ENCODE assay signal across 10 mouse cellular contexts in genomic region chr2:34976945-34977658, GRCm38 (mm10). TPM values are rescaled to one million over a fixed set of nuclear protein-coding genes. Genes with fewer than 3 reads are reported as not detected.
DNase-seq lines count a peak whose midpoint lies in the region; ATAC-seq and TF ChIP-seq lines count a peak whose summit lies in the region.
"Had no signal": no experiment of that assay in that cellular context is flagged by ENCODE, and none has a peak within 500 bp of the region (broad histone marks: within the 10 kb centered on the region; RNA-seq: fewer than 3 reads in every experiment).

No protein-coding gene starts in this region.

- H3K27me3 ChIP-seq in stomach, embryonic 15.5 days (replicated peaks), result no peaks in the 10 kb centered on the region
- no peaks in the 10 kb centered on the region for H3K27me3 ChIP-seq in stomach, postnatal 0 days (ENCODE audit: control insufficient read depth, insufficient read depth, low read length)

- H3K4me1 ChIP-seq in stomach, embryonic 15.5 days, result no peaks in the 10 kb centered on the region
- H3K4me1 ChIP-seq in stomach, postnatal 0 days (replicated peaks; ENCODE audit: control insufficient read depth, insufficient read depth), result no peaks in the 10 kb centered on the region

- no peak for ATAC-seq in stomach, embryonic 15.5 days (ENCODE audit: insufficient read depth, low FRiP score, low read depth)
- no peak for ATAC-seq in stomach, postnatal 0 days (ENCODE audit: low FRiP score, low TSS enrichment)

- H3K36me3 ChIP-seq in stomach, embryonic 15.5 days, result no peaks in the 10 kb centered on the region
- H3K36me3 ChIP-seq in stomach, postnatal 0 days (ENCODE audit: control insufficient read depth, insufficient read depth, low read length), result no peaks in the 10 kb centered on the region
- H3K36me3 ChIP-seq in macrophage (ENCODE audit: inconsistent target), result no peaks in the 10 kb centered on the region

- TF ChIP-seq CTCF in stomach, postnatal 0 days (IDR thresholded peaks at IDR 0.05; ENCODE audit: low read depth), result no peak
- no peak for TF ChIP-seq CTCF in gastrocnemius, adult 2 months (IDR thresholded peaks at IDR 0.05)

- 0 out of 2 replicates have a peak overlapping the region, but pooled peaks have one; percentile 21 for H3K27ac ChIP-seq in stomach, embryonic 15.5 days
- no peak overlapping the region for H3K27ac ChIP-seq in stomach, postnatal 0 days (replicated peaks)
- H3K27ac ChIP-seq in macrophage, result peak overlapping the region; percentile 81
- no peak overlapping the region for H3K27ac ChIP-seq in gastrocnemius, adult 2 months

- WGBS in stomach, embryonic 15.5 days, result 75% methylated on average over 8 of the region's 8 CpGs
- 62% methylated on average over 8 of the region's 8 CpGs for WGBS in stomach, postnatal 0 days
- 21% methylated on average over 8 of the region's 8 CpGs for WGBS in macrophage (ENCODE audit: missing documents)

- no peak for TF ChIP-seq EP300 in stomach, postnatal 0 days (optimal IDR thresholded peaks at IDR 0.05)

- intact Hi-C loops in gastrocnemius, adult 2 months (cut with DNase I), result no loop called here

- no peak overlapping the region for H3K9ac ChIP-seq in stomach, embryonic 15.5 days
- H3K9ac ChIP-seq in stomach, postnatal 0 days (ENCODE audit: low read length), result no peak overlapping the region
- H3K9ac ChIP-seq: lung, embryonic 14.5 days had no signal

- H3K79me2 ChIP-seq in macrophage (ENCODE audit: inconsistent target), result no peaks in the 10 kb centered on the region

- no peak for DNase-seq in stomach, postnatal 0 days (ENCODE audit: low spot score)
- DNase-seq in c-Kit-positive CD71-negative TER-119-negative erythroid progenitor cells, embryonic 14.5 days (ENCODE audit: low read depth), result peak; percentile 53
- DNase-seq in thymus, postnatal 4 days, result peak; percentile 53
- no peak for DNase-seq in gastrocnemius, adult 2 months
- no peak for DNase-seq in gastrocnemius, adult 8-10 months (ENCODE audit: low spot score in 2 of 2)
- DNase-seq: cerebellum, adult 11 months; layer of hippocampus, postnatal 36 days; lung, embryonic 14.5 days had no signal

- H3K4me3 ChIP-seq in stomach, embryonic 15.5 days (replicated peaks), result no peak overlapping the region
- no peak overlapping the region for H3K4me3 ChIP-seq in stomach, postnatal 0 days (ENCODE audit: low read depth, low read length)
- no peak overlapping the region for H3K4me3 ChIP-seq in macrophage (ENCODE audit: inconsistent target)
- H3K4me3 ChIP-seq in gastrocnemius, adult 2 months, result no peak overlapping the region

- H3K9me3 ChIP-seq in stomach, embryonic 15.5 days, result no peaks in the 10 kb centered on the region
- H3K9me3 ChIP-seq in stomach, postnatal 0 days (ENCODE audit: control insufficient read depth, low read length), result no peaks in the 10 kb centered on the region

- no peak overlapping the region for H3K4me2 ChIP-seq in stomach, embryonic 15.5 days
- H3K4me2 ChIP-seq in stomach, postnatal 0 days (replicated peaks; ENCODE audit: low read depth), result no peak overlapping the region
- H3K4me2 ChIP-seq: lung, embryonic 14.5 days had no signal

RNA-seq across cellular contexts. Expression of gene Traf1, which starts 15.5 kb away (rescaled TPM):
- polyA plus RNA-seq in stomach, embryonic 15.5 days (2015; fragmentation: Nextera tagmentation; extraction: Ambion mirVana), result 3.2 and 4.3 TPM in 2 replicates
- polyA plus RNA-seq in stomach, postnatal 0 days (2015; fragmentation: Nextera tagmentation; extraction: Ambion mirVana), result 1.7 and 2.2 TPM in 2 replicates
- 1,000 to 10,000 TPM in 2 of 26 experiments, 100 to 1,000 TPM in 17, 10 to 100 TPM in 7; 17.9 to 1,486 (median 305) TPM for total RNA-seq in macrophage (2018; cell fraction: chromatin; rRNA removed)
- 100 to 1,000 TPM in 4 of 26 experiments, 10 to 100 TPM in 16, 1 to 10 TPM in 6; 4.1 to 298 (median 39.1) TPM for total RNA-seq in macrophage (2018; cell fraction: cytosol; rRNA removed)
- 1,000 to 10,000 TPM in 1 of 26 experiments, 100 to 1,000 TPM in 19, 10 to 100 TPM in 6; 18.6 to 1,031 (median 263) TPM for total RNA-seq in macrophage (2018; cell fraction: nucleus; rRNA removed)
- 3.0 to 7.8 TPM (median 3.3 TPM) in 3 replicates for polyA plus RNA-seq in macrophage (2018)
- 1 to 10 TPM in 1 of 2 experiments, under 1 TPM in 1; 0.46 to 1.2 TPM for total RNA-seq in gastrocnemius, adult 2 months (2021)
- total RNA-seq in gastrocnemius, adult 8-10 months (2022), result 1 to 10 TPM in 1 of 4 experiments, under 1 TPM in 2, not detected in 1; 0.27 to 1.4 (median 0.58) TPM

Comparison
In these comparisons a context has a peak if more than half of its experiments do, and no peak if none do; other contexts are left out.
1. H3K27ac ChIP-seq: peak in stomach, embryonic 15.5 days (single experiment) and macrophage (single experiment); none in stomach, postnatal 0 days (single experiment) and gastrocnemius, adult 2 months (single experiment).
2. DNase-seq: peak in c-Kit-positive CD71-negative TER-119-negative erythroid progenitor cells, embryonic 14.5 days (single experiment) and thymus, postnatal 4 days (single experiment); none in stomach, postnatal 0 days (single experiment), gastrocnemius, adult 2 months (single experiment) and gastrocnemius, adult 8-10 months (0 of 2).